Mouse (Mus musculus): ENCODE measurements around the gene Olfr1224-ps1. TPM values are rescaled to one million over a fixed set of nuclear protein-coding genes. Genes with fewer than 3 reads are reported as not detected.
"Not testable (repeated sequence)": the region's sequence is repeated elsewhere in the genome, so short reads cannot be mapped to it uniquely, and the experiment has no call there.

Olfr1224-ps1 gene
- total RNA-seq (2021): not detected
- long read RNA-seq, experiment 1: 0 reads
- long read RNA-seq, experiment 2: 0 reads

DNA sequence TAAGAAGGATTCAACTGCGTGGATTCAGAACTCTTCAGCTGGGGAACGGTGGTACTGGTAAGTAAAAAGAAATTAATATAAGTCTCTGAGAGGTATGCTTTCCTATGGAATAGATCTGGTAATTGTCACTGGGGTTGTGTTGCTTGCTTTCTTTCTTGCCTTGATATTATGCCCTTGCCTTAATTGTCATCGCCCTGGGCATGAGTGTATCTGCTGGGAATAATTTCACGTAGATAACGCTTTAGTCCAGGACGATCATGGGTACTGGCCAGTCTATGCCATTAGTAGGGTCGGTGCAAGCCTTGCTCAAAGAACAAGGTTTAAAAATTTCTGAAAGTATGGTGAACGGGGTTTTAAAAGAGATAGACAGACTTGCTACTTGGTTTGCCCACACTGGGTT, at the start of gene Olfr1224-ps1:
Gene Olfr1224-ps1, minus strand, starts transcription at position 101 of the 400 bp plus-strand sequence.
- not testable (repeated sequence) for DNase-seq (ENCODE audit: low spot score in 2 of 2)

DNA sequence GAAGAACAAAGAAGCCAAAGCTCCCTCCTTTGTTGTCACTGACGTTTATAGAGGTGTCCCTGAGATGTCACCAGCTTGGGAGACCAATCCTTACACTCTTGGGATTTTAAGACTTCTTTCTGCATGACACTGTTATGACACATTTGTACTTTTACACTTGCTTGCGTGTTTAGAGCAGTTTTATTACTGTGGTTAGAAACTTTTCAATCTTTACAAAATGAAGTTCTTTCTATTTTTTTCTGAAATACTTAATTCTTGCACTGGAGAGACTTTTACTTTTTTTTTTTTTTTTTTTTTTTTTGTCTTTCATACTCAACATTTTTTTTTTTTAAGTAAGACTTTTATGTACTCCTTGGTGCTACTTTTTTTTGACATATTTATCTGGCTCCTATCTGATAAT, 36.1 kb upstream of the Olfr1224-ps1 start, which contains the start of gene Olfr1226:
Gene Olfr1226, minus strand, starts transcription at position 101 of the 400 bp plus-strand sequence.
- no peak for DNase-seq (ENCODE audit: low spot score in 2 of 2)

DNA sequence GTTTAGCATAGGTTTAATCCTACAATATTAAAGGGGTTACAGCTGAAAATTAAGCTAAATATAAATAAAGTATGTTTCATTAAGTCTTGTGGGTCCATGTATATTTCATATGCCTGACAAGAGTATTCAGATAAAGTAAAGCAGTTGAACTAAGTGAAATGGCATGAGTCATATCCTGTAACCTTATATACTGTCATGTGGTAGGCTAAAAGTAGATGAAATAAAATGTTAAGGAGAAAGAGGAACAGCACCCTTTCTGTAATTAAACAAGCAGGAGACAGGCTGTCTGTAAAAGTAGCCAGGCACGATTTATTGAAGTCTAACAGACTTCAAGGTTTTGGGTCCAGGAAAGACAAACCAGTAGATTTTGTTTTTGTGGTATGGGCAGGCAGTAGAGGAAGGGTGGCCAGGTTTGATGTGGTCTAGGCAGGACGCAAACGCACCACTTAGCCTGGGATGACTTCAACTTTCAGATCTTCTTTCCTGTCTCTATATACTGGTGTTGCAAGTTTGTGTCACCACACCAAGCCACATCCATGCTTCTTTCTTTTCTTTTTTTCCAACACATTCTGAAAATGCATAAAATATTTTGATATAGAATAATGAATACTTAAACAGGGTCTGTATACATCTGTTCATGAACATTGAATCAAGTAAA, 32.6 kb upstream of the Olfr1224-ps1 start:
- no peak for DNase-seq (ENCODE audit: low spot score in 2 of 2)

DNA sequence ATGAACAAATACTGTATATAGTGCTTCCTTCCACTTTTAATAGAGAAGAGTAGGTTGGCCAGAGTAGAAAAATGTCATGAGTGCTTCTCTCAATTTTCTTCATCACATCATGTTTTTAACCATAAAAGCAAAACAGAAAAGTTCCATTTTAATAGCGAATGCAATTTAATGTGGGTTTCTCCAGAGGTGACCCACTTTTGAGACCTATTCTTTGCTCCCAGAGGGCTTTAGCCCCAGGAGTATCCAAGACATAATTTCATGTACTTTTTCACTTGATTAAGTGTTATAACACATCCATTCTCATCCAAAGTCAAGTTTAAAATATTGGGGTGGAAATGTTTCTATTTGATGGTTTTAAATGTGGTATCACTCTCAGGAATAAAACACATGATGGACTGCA, 10.7 kb upstream of the Olfr1224-ps1 start, which contains the start of gene Olfr1225:
Gene Olfr1225, minus strand, starts transcription at position 101 of the 400 bp plus-strand sequence.
- no peak for DNase-seq (ENCODE audit: low spot score in 2 of 2)

DNA sequence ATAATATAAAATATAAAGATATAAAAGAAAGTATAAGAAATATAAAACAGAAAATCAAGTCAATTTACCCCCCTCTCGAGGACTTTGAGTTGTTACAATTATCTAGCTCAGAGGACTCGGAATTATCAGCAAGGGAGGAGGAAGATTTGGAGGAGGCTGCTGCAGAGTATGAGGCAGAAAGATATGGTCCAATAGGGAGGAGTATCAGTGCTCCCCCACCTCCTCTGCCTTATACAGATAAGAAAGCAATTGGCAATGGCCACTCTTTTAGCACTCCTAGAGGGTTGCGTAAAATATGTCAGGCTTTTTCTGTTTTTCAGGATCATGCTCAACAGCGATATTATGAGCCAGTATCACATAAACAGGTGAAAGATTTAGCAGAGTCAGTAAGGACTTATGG, 820 bp upstream of the Olfr1224-ps1 start:
- DNase-seq (ENCODE audit: low spot score in 2 of 2): not testable (repeated sequence)

DNA sequence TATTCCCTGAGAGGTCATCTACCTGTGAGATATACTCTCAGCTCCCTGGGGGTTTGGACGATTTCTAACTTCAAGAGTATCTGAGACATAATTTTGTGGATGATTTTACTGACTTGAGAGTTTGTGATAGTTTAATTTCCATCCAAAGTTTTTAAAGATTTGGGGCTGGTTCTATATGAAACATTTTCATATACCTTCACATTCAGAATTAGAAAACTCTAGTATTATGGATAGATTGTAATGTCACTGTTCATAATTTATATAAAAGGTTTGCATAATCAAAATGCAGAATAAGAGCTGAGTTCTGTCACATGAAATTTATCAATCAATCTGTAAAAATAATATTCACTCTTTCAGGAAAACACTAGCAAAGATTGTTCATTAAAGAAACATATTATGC, 12.4 kb downstream of the Olfr1224-ps1 start, which contains the start of gene Olfr1223:
Gene Olfr1223, minus strand, starts transcription at position 101 of the 400 bp plus-strand sequence.
- DNase-seq (ENCODE audit: low spot score in 2 of 2): no peak

DNA sequence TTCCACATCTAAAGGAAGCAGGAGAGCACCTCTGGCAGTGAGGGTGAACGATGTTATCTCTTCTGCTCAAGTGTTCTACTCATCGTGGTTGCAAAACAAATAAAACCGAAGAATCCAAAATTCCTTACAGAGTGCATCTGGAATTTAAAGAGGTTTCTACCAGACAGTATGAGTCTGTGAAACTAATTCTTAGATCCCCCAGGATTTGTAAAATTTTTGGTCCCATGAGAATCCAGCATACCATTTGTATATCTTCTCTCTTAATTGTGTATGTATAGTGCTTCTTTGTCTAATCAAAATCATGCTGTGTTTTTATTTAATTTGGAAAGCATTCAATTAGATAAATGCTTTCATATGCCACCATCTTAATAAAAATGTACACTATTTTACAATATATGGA, 30.9 kb downstream of the Olfr1224-ps1 start, which contains the start of gene Olfr1222:
Gene Olfr1222, minus strand, starts transcription at position 101 of the 400 bp plus-strand sequence.
- no peak for DNase-seq (ENCODE audit: low spot score in 2 of 2)

DNA sequence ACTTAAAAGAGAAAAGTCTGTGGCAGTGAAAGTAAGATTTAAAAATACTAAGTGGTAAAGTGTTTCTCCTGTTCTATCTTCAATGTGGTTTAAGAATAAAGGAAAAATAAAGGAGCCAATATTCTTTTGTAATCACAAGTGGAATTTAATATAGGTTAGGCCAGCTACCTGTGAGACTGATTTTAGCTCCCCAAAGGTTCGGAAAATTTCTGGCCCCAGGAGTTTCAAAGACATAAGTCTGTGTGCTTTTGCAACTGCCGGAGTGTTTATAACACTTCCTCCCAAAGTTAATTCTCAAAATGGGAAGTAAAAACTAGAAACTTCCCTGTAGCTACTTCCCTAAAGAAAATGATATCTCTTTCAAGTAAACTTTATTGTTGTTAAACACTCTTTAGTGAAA, 46.7 kb downstream of the Olfr1224-ps1 start, which contains the start of gene Olfr1221:
Gene Olfr1221, minus strand, starts transcription at position 101 of the 400 bp plus-strand sequence.
- DNase-seq (ENCODE audit: low spot score in 2 of 2): no peak

DNA sequence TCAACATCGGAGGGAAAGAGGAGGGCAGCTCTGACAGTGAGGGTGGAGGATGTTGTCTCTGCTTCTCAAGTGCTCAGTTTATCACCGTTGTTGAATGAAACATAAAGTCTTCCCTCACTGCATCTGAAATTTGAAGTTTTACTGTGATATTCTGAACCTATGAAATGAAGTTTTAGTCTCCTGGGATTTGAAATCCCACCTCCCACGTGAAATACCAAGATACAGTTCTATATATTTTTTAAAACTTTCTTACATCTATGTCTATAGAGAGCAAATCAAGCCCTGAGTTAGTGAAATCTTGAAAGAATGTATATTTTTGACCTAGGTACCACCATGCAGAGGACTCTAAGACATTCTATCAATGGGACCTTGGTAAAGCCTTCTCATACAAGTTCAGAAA, 57.2 kb downstream of the Olfr1224-ps1 start, which contains the start of gene Olfr1220:
Gene Olfr1220, minus strand, starts transcription at position 101 of the 400 bp plus-strand sequence.
- DNase-seq (ENCODE audit: low spot score in 2 of 2): no peak

DNA sequence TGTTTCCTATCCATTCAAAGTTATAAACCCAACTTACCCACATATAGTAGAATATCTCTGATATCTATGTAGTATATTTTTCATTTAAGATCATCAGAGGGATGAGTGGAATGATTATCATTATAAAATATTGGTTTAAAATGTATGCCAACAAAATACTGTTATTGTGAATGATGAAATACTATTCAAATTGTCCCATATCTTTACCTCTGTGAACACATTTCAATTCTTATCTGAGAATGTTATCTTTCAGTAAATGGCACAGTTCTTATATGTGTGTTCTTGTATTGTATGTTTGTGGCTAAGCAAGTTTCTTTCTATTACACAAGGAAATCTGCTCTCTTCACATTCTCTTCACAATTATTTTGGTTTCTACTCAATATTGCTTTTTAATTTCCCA, 58.2 kb downstream of the Olfr1224-ps1 start:
- no peak for DNase-seq (ENCODE audit: low spot score in 2 of 2)

Other genes with a start within 250 kb of the Olfr1224-ps1 start
- gene Olfr1209, start 248.9 kb downstream of the Olfr1224-ps1 start, total RNA-seq (2021): not detected
- gene Olfr1211, start 226.0 kb downstream of the Olfr1224-ps1 start, total RNA-seq (2021): not detected
- gene Olfr1212, start 210.1 kb downstream of the Olfr1224-ps1 start, total RNA-seq (2021): not detected
- gene Gm13762, start 183.8 kb downstream of the Olfr1224-ps1 start, total RNA-seq (2021): not detected
- not detected for gene Olfr1214, start 171.4 kb downstream of the Olfr1224-ps1 start, total RNA-seq (2021)
- not detected for gene Olfr1215, start 157.1 kb downstream of the Olfr1224-ps1 start, total RNA-seq (2021)
- gene Olfr1216, start 145.8 kb downstream of the Olfr1224-ps1 start, total RNA-seq (2021): not detected
- not detected for gene Olfr1217, start 132.0 kb downstream of the Olfr1224-ps1 start, total RNA-seq (2021)
- not detected for gene Olfr1218, start 102.9 kb downstream of the Olfr1224-ps1 start, total RNA-seq (2021)
- gene Olfr1219, start 80.6 kb downstream of the Olfr1224-ps1 start, total RNA-seq (2021): not detected
- gene Olfr1220, start 57.3 kb downstream of the Olfr1224-ps1 start, total RNA-seq (2021): not detected
- gene Olfr1221, start 46.8 kb downstream of the Olfr1224-ps1 start, total RNA-seq (2021): not detected
- gene Olfr1222, start 31.0 kb downstream of the Olfr1224-ps1 start, total RNA-seq (2021): not detected
- not detected for gene Olfr1223, start 12.5 kb downstream of the Olfr1224-ps1 start, total RNA-seq (2021)
- gene Olfr1225, start 10.6 kb upstream of the Olfr1224-ps1 start, total RNA-seq (2021): not detected
- not detected for gene Olfr1226, start 36.0 kb upstream of the Olfr1224-ps1 start, total RNA-seq (2021)
- not detected for gene Olfr1228, start 90.0 kb upstream of the Olfr1224-ps1 start, total RNA-seq (2021)
- not detected for gene Olfr1229, start 123.9 kb upstream of the Olfr1224-ps1 start, total RNA-seq (2021)
- gene Olfr1230, start 133.2 kb upstream of the Olfr1224-ps1 start, total RNA-seq (2021): not detected
- not detected for gene Olfr1231, start 143.0 kb upstream of the Olfr1224-ps1 start, total RNA-seq (2021)
- gene Olfr1232, start 165.6 kb upstream of the Olfr1224-ps1 start, total RNA-seq (2021): not detected
- not detected for gene Olfr1233, start 178.3 kb upstream of the Olfr1224-ps1 start, total RNA-seq (2021)
- gene Olfr1234, start 200.8 kb upstream of the Olfr1224-ps1 start, total RNA-seq (2021): not detected
- gene Olfr1238, start 245.6 kb upstream of the Olfr1224-ps1 start, total RNA-seq (2021): not detected